Mouse (Mus musculus): ENCODE results near the gene Tns1. TPM values are rescaled to one million over a fixed set of nuclear protein-coding genes. Genes with fewer than 3 reads are reported as not detected.
A peak's percentile ranks its signal among the peaks of the same experiment; 100 is the strongest.
"Not testable (repeated sequence)": the region's sequence is repeated elsewhere in the genome, so short reads cannot be mapped to it uniquely, and the experiment has no call there.

The Tns1 gene
- total and polyA plus RNA-seq, 3 experiments: 0.40 to 3.6 (median 0.89) TPM

GRCm38 (mm10) chr1:74160036-74160435 lies 35.8 kb upstream of the Tns1 start:
- H3K9me3 ChIP-seq (replicated peaks; ENCODE audit: low read length): no peaks in the 10 kb centered on the region
- H3K27ac ChIP-seq (ENCODE audit: insufficient read depth, low read depth): no peak overlapping the region
- no peak overlapping the region for H3K9ac ChIP-seq (ENCODE audit: insufficient read depth, low read depth)
- DNase-seq (ENCODE audit: extremely low read depth): no peak
- no peaks in the 10 kb centered on the region for H3K36me3 ChIP-seq (replicated peaks in 1 of 2; ENCODE audit: control insufficient read depth in 1 of 2, insufficient read depth in 1 of 2, low read length in 1 of 2)
- H3K4me1 ChIP-seq (ENCODE audit: control insufficient read depth in 1 of 2, insufficient read depth in 2 of 2): peaks cover 0 to 16% of the 10 kb centered on the region in 2 experiments; a peak in 3 of 4 replicates
- in situ Hi-C loops (cut with MboI; ENCODE audit: low pct_ligation_motif_present, low pct_unique_long_range_greater_than_20kb, low sequenced_read_pairs) (no loop called here), dilution Hi-C loops (cut with MboI; ENCODE audit: extremely low pct_ligation_motif_present, extremely low pct_unique_long_range_greater_than_20kb, low sequenced_read_pairs) (no loop called here)
- no peaks in the 10 kb centered on the region for H3K79me2 ChIP-seq (replicated peaks; ENCODE audit: control insufficient read depth, extremely low read depth, insufficient read depth, poor library complexity, severe bottlenecking)
- H3K27me3 ChIP-seq (replicated peaks): no peaks in the 10 kb centered on the region
- H3K4me3 ChIP-seq (replicated peaks in 1 of 3; ENCODE audit: low read depth in 2 of 3, low read length in 2 of 3, poor library complexity in 1 of 3): no peak overlapping the region
- no peak overlapping the region for H3K4me2 ChIP-seq (ENCODE audit: insufficient read depth, low read depth, poor library complexity, severe bottlenecking)
- TF ChIP-seq E2F4 (IDR thresholded peaks at IDR 0.05; ENCODE audit: insufficient replicate concordance, low read depth, low read length): no peak
- TF ChIP-seq NELFE (IDR thresholded peaks at IDR 0.05; ENCODE audit: low read depth, low read length): no peak
- TF ChIP-seq EP300 (IDR thresholded peaks at IDR 0.05; ENCODE audit: low read length): no peak
- TF ChIP-seq MYC (IDR thresholded peaks at IDR 0.05; ENCODE audit: low read depth, low read length): no peak
- no peak for TF ChIP-seq MAZ (IDR thresholded peaks at IDR 0.05; ENCODE audit: low read depth, low read length)
- TF ChIP-seq BHLHE40 (IDR thresholded peaks at IDR 0.05; ENCODE audit: low read depth, low read length): no peak
- no peak for TF ChIP-seq MEF2A (IDR thresholded peaks at IDR 0.05; ENCODE audit: borderline replicate concordance, low read depth, low read length)
- TF ChIP-seq SIN3A (IDR thresholded peaks at IDR 0.05; ENCODE audit: low read length): no peak
- TF ChIP-seq POLR2A (IDR thresholded peaks at IDR 0.05; ENCODE audit: low read depth, low read length): no peak
- no peak for TF ChIP-seq RAD21 (IDR thresholded peaks at IDR 0.05; ENCODE audit: low read depth, low read length)
- TF ChIP-seq IRF4 (IDR thresholded peaks at IDR 0.05; ENCODE audit: low read depth, low read length): no peak

GRCm38 (mm10) chr1:74159613-74160012 lies 35.4 kb upstream of the Tns1 start:
- H3K4me2 ChIP-seq (ENCODE audit: insufficient read depth, low read depth, poor library complexity, severe bottlenecking); H3K4me3 ChIP-seq (replicated peaks in 1 of 3; ENCODE audit: low read depth in 2 of 3, low read length in 2 of 3, poor library complexity in 1 of 3); in situ Hi-C loops (cut with MboI; ENCODE audit: low pct_ligation_motif_present, low pct_unique_long_range_greater_than_20kb, low sequenced_read_pairs); dilution Hi-C loops (cut with MboI; ENCODE audit: extremely low pct_ligation_motif_present, extremely low pct_unique_long_range_greater_than_20kb, low sequenced_read_pairs); H3K27me3 ChIP-seq (replicated peaks); H3K27ac ChIP-seq (ENCODE audit: insufficient read depth, low read depth); H3K79me2 ChIP-seq (replicated peaks; ENCODE audit: control insufficient read depth, extremely low read depth, insufficient read depth, poor library complexity, severe bottlenecking); H3K9me3 ChIP-seq (replicated peaks; ENCODE audit: low read length); H3K36me3 ChIP-seq (replicated peaks in 1 of 2; ENCODE audit: control insufficient read depth in 1 of 2, insufficient read depth in 1 of 2, low read length in 1 of 2); H3K9ac ChIP-seq (ENCODE audit: insufficient read depth, low read depth): not testable (repeated sequence)
- peak; percentile 35 for DNase-seq (ENCODE audit: extremely low read depth)
- H3K4me1 ChIP-seq (ENCODE audit: control insufficient read depth in 1 of 2, insufficient read depth in 2 of 2): peaks cover 0 to 18% of the 10 kb centered on the region in 2 experiments; a peak in 3 of 4 replicates
- peak; percentile 48; the same call in 1 of the 2 replicates for TF ChIP-seq ZNF384 (IDR thresholded peaks at IDR 0.05; ENCODE audit: low read depth, low read length)
- 0 out of 2 replicates have a peak, but pooled peaks have one; percentile 25 for TF ChIP-seq ELF1 (IDR thresholded peaks at IDR 0.05; ENCODE audit: low read depth, low read length)
- TF ChIP-seq EP300 (IDR thresholded peaks at IDR 0.05; ENCODE audit: low read length): 0 out of 2 replicates have a peak, but pooled peaks have one; percentile 31

GRCm38 (mm10) chr1:74156381-74156910 lies 32.2 kb upstream of the Tns1 start:
- dilution Hi-C loops (cut with MboI; ENCODE audit: extremely low pct_ligation_motif_present, extremely low pct_unique_long_range_greater_than_20kb, low sequenced_read_pairs) (no loop called here), in situ Hi-C loops (cut with MboI; ENCODE audit: low pct_ligation_motif_present, low pct_unique_long_range_greater_than_20kb, low sequenced_read_pairs) (no loop called here)
- Histone ChIP-seq H3K27me3 (replicated peaks) (peaks cover 2% of the 10 kb centered on the region), H3K9ac (ENCODE audit: insufficient read depth, low read depth) (no peak overlapping the region), H3K36me3 (replicated peaks in 1 of 2; ENCODE audit: control insufficient read depth in 1 of 2, insufficient read depth in 1 of 2, low read length in 1 of 2) (no peaks in the 10 kb centered on the region), H3K4me1 (ENCODE audit: control insufficient read depth in 1 of 2, insufficient read depth in 2 of 2) (peaks cover 3 to 26% of the 10 kb centered on the region in 2 experiments; a peak in 3 of 4 replicates), H3K9me3 (replicated peaks; ENCODE audit: low read length) (no peaks in the 10 kb centered on the region), H3K4me2 (ENCODE audit: insufficient read depth, low read depth, poor library complexity, severe bottlenecking) (no peak overlapping the region), H3K79me2 (replicated peaks; ENCODE audit: control insufficient read depth, extremely low read depth, insufficient read depth, poor library complexity, severe bottlenecking) (no peaks in the 10 kb centered on the region), H3K4me3 (replicated peaks in 1 of 3; ENCODE audit: low read depth in 2 of 3, low read length in 2 of 3, poor library complexity in 1 of 3) (no peak overlapping the region), H3K27ac (ENCODE audit: insufficient read depth, low read depth) (no peak overlapping the region)
- no peak for TF ChIP-seq CHD1 (IDR thresholded peaks at IDR 0.05; ENCODE audit: low read depth, low read length)
- TF ChIP-seq JUN (IDR thresholded peaks at IDR 0.05; ENCODE audit: insufficient read depth, low read depth, low read length): no peak
- TF ChIP-seq PAX5 (IDR thresholded peaks at IDR 0.05; ENCODE audit: low read length): no peak
- TF ChIP-seq IRF4 (IDR thresholded peaks at IDR 0.05; ENCODE audit: low read depth, low read length): no peak
- no peak for DNase-seq (ENCODE audit: extremely low read depth)

All from CH12.LX (cell line).